Mouse (Mus musculus) heart, adult 18-20 months (tissue): ENCODE results near the gene Cdk5. TPM values are rescaled to one million over a fixed set of nuclear protein-coding genes. Genes with fewer than 3 reads are reported as not detected.

Experiments used
- DNase-seq, 2 experiments: peaks; one replicate each; pipeline ENCODE4 v3.0.0; 2021 to 2022; ENCODE audit warnings: mixed read lengths in 1 of 2
- total RNA-seq, 2 experiments: library from RNA; stranded (reverse); gene quantifications; 2 replicates each; pipeline ENCODE4 v1.2.3; 2021

The Cdk5 gene
- total RNA-seq, 2 experiments from 2014 or later = 19.3 to 23.0 TPM

DNA sequence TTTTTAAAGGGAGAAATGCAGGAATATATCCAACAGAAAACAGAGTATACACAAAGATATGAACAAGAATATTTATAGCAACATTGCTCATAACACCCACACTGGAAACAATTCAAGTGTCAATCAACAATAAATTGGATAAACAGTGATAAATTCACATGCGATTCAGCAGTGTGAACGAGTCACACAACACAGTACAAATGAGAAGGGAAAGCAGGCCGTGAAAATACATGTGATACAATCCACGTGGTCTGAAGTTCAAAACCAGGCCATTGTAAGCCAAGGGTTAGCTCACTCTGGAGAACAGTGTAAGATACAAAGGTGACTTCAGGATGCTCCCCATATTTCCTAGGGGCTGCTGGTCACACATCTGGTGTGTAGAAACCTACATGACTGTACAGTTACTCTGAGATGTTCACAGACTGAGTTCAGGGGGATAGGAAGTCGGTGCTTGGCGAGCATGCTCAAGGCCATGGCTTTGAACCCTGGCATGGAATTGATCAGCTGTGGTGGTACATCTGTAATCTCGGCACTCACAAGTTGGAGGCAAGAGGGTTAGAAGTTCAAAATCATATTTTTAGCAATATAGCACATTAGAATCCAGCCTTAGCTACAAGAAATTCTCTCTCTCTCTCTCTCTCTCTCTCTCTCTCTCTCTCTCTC, 48.5 kb downstream of the Cdk5 start:
- no peak for DNase-seq

DNA sequence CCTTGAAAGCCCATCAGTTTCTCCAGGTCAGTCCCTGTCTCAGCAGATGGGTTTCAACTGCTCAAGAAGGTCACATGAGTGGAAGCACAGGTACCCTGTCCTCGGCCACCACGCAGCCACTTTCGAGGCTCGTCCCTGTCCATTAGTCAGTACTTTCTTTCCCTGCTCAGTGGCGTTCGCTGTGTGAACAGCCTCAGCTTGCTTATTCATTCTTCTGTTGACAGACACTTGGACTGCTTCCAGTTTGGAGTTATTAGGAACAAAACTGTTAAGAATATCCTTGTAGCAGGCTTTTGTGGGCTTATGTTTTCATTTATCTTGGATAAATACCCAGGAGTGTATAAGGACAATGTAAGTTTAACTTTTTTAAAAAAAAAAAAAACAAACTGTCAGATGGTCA, 49.1 kb downstream of the Cdk5 start:
- DNase-seq = peak; percentile 41 to 58

DNA sequence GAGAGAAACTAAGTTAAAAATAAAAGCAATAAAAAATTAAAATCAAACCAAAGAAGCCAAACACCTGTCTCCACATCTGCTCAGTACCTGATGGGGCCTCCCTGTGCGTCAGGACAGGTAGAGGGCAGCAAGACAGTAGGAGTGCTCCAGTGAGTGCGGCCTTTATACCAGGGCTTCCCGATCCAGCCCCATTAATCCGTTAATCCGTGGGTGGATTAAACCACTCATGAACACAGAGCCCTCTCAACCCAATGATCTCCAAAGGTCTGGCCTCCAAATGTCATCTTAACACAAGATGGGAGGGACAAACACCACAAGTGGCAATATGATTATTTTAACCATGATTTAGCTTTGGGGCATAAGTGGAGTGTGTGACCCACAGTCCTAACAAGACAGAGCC, 49.5 kb downstream of the Cdk5 start:
- no peak for DNase-seq

DNA sequence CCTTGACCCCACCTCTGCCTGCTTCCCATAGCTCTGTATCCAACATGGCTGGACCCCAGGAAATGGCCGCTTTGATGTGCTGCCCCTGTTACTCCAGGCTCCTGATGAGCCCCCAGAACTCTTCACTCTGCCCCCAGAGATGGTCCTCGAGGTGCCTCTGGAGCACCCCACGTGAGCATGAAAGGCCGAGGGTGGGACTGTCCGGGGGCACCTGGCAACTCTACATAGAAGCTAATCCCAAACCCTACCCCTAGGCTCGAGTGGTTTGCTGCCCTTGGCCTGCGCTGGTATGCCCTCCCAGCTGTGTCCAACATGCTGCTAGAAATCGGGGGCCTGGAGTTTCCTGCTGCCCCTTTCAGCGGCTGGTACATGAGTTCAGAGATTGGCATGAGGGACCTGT, 53.6 kb downstream of the Cdk5 start:
- no peak for DNase-seq

Other genes starting within 250 kb of the Cdk5 start
- gene Kcnh2, start 71.9 kb downstream of the Cdk5 start, total RNA-seq = 10 to 100 TPM; 52.6 to 61.1 TPM
- 10 to 100 TPM; 21.8 to 22.6 TPM for gene Nos3, start 58.7 kb downstream of the Cdk5 start, total RNA-seq
- gene Atg9b, start 31.4 kb downstream of the Cdk5 start, total RNA-seq = 1 to 10 TPM in 1 of 2 experiments, under 1 TPM in 1; 0.75 to 1.4 TPM
- 10 to 100 TPM; 87.2 to 90.7 TPM for gene Abcb8, start 29.9 kb downstream of the Cdk5 start, total RNA-seq
- gene Asic3, start 10.1 kb downstream of the Cdk5 start, total RNA-seq = not detected
- gene Slc4a2, start 307 bp upstream of the Cdk5 start, total RNA-seq = 10 to 100 TPM; 25.5 to 30.3 TPM
- 100 to 1,000 TPM; 288 to 330 TPM for gene Fastk, start 21.8 kb upstream of the Cdk5 start, total RNA-seq
- gene Tmub1, start 24.3 kb upstream of the Cdk5 start, total RNA-seq = 10 to 100 TPM; 10.7 to 10.8 TPM
- gene Agap3, start 28.6 kb upstream of the Cdk5 start, total RNA-seq = 10 to 100 TPM; 89.1 to 98.9 TPM
- gene Gbx1, start 103.7 kb upstream of the Cdk5 start, total RNA-seq = not detected
- 10 to 100 TPM; 83.7 to 90.6 TPM for gene Asb10, start 117.4 kb upstream of the Cdk5 start, total RNA-seq
- not detected for gene 4931409K22Rik, start 133.3 kb upstream of the Cdk5 start, total RNA-seq
- 10 to 100 TPM; 53.5 to 54.9 TPM for gene Abcf2, start 153.9 kb upstream of the Cdk5 start, total RNA-seq
- 1 to 10 TPM; 5.8 to 6.9 TPM for gene Chpf2, start 163.2 kb upstream of the Cdk5 start, total RNA-seq
- gene Smarcd3, start 200.9 kb upstream of the Cdk5 start, total RNA-seq = 10 to 100 TPM; 56.5 to 59.8 TPM